Mouse (Mus musculus): Measurements from ENCODE around the gene Kif22. TPM values are rescaled to one million over a fixed set of nuclear protein-coding genes. Genes with fewer than 3 reads are reported as not detected.
A peak's percentile ranks its signal among the peaks of the same experiment; 100 is the strongest.

Kif22 gene
- polyA plus RNA-seq, 2 experiments, result 60.1 to 101 TPM

DNA sequence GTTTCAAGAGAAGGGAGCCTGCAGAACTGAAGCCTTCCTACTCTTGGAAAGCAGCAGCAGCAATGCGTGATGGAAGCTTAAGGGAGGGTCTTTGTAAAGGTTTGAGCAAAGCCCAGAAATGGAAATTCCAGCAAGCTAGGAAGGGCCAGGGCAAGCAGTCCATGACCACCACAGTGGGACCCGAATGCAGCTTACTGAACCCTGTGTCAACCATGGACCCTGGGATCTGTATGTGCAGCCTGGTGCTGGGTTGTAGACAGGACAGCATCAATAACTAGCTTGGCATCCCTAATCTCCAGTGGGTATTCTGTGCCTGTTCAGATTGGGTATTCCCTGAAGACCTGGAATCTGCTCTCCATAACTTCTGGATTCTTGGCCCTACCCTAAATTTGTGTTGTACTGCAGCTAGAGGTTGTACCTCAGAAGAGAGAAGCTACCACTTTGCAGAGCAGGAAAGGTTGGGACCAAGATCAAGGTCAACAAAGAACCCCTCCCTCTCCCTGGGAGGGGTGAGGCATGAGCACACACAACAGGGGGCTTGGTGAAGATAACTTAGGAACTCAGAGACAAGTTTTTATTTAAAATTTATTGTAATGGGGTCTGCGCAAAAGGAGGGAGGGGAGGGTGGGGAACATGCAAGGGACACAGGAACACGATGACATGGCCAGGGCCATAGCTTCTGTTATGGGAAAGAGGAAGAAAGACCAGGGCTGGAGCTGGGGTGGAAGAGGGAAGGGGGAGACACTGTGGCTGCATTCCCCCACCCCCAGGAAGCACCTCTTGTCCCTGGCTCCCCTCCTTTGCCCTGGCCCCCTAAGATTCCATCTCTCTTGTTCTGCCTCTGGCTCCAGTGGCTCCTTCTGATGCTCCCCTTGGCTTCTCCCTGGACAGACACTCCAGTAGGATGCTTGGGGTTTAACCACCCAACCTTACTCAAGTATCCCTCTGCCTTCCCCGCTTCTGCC, 20.4 kb downstream of the Kif22 start:
- 34% methylated on average over 5 of the region's 5 CpGs for WGBS (ENCODE audit: insufficient replicate concordance)

DNA sequence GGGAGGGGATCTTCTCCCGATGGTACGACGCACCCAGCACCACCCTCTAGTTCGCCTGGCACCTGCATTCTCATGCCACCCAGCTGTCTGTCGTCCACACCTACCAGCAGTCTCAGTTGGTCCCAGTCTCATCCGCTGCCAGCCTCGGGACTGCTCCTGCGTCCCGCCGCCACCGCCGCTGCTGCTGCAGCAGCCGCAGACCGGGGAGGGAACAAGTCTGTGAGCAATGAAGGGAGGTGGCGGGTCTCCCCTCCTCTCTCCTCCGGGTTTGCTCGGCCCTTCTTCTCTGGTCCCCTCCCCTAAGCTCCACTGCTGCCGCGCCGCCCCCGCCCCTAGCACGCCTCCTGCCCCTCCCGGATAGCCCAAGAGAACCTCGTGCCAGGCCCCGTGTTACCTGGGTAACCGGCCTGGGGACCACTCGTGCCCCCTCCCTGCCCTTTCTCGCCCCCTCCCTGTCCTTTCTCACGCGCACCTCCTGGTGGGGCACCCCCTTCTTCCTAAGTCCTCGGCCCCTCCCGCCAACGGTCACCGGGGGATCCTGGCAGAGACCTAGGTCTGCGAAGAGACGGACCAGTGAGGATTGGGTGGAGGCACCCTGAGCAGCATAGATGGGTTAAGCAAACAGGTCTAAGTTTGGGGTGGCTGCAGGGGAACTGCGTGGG, 21.2 kb downstream of the Kif22 start, which contains the start of the genes Gm42742 and Prrt2:
Gm42742 (minus strand) TSS at position 197 of the 662 bp plus-strand sequence.
Prrt2 (minus strand) TSS at position 311 of the 662 bp plus-strand sequence.
- ATAC-seq (ENCODE audit: insufficient read depth), result no peak
- TF ChIP-seq CTCF (IDR thresholded peaks at IDR 0.05; ENCODE audit: low read depth) (no peak), EP300 (IDR thresholded peaks at IDR 0.05; ENCODE audit: low read depth) (no peak)
- peak within 1 kb of the TSS; percentile 67 for H3K4me2 ChIP-seq (ENCODE audit: low read depth)
- no peak within 1 kb of the TSS for H3K27ac ChIP-seq
- H3K9me3 ChIP-seq (ENCODE audit: control insufficient read depth, low read length), result no peaks in the 10 kb centered on the region
- H3K4me1 ChIP-seq (replicated peaks; ENCODE audit: control insufficient read depth in 2 of 2, insufficient read depth in 2 of 2, low read length in 1 of 2), result peaks cover 24 to 29% of the 10 kb centered on the region in 2 experiments
- H3K27me3 ChIP-seq (ENCODE audit: control insufficient read depth, insufficient read depth, low read length), result no peaks in the 10 kb centered on the region
- peaks cover 27% of the 10 kb centered on the region for H3K36me3 ChIP-seq (replicated peaks; ENCODE audit: control insufficient read depth, insufficient read depth, low read depth)
- DNase-seq (ENCODE audit: low read depth in 3 of 3, low spot score in 3 of 3), result no peak
- 2% methylated on average over 36 of the region's 37 CpGs for WGBS (ENCODE audit: insufficient replicate concordance)
- H3K4me3 ChIP-seq (ENCODE audit: insufficient read depth in 1 of 2, low read depth in 2 of 2, low read length in 2 of 2), result peak within 1 kb of the TSS; percentile 13 to 36
- H3K9ac ChIP-seq (replicated peaks), result peak within 1 kb of the TSS; percentile 48

More for the DNA sequence above, 20.4 kb downstream of the Kif22 start:
- H3K36me3 ChIP-seq (replicated peaks; ENCODE audit: control insufficient read depth, insufficient read depth, low read depth), result peaks cover 27% of the 10 kb centered on the region
- no peak for ATAC-seq (ENCODE audit: insufficient read depth)
- DNase-seq (ENCODE audit: low read depth in 3 of 3, low spot score in 3 of 3), result no peak
- H3K27me3 ChIP-seq (ENCODE audit: control insufficient read depth, insufficient read depth, low read length), result no peaks in the 10 kb centered on the region
- peak overlapping the region; percentile 13 to 36 for H3K4me3 ChIP-seq (ENCODE audit: insufficient read depth in 1 of 2, low read depth in 2 of 2, low read length in 2 of 2)
- no peaks in the 10 kb centered on the region for H3K9me3 ChIP-seq (ENCODE audit: control insufficient read depth, low read length)
- H3K27ac ChIP-seq, result no peak overlapping the region
- TF ChIP-seq EP300 (IDR thresholded peaks at IDR 0.05; ENCODE audit: low read depth), result no peak; the same call in 1 of the 2 replicates
- TF ChIP-seq CTCF (IDR thresholded peaks at IDR 0.05; ENCODE audit: low read depth), result no peak
- peaks cover 24 to 29% of the 10 kb centered on the region in 2 experiments for H3K4me1 ChIP-seq (replicated peaks; ENCODE audit: control insufficient read depth in 2 of 2, insufficient read depth in 2 of 2, low read length in 1 of 2)
- H3K9ac ChIP-seq (replicated peaks), result peak overlapping the region; percentile 48
- peak overlapping the region; percentile 67 for H3K4me2 ChIP-seq (ENCODE audit: low read depth)

- H3K9me3 ChIP-seq (ENCODE audit: control insufficient read depth, low read length), result no peaks in the 10 kb centered on the region
- WGBS (ENCODE audit: insufficient replicate concordance), result 61% methylated on average over 5 of the region's 5 CpGs
- DNase-seq (ENCODE audit: low read depth in 3 of 3, low spot score in 3 of 3) (no peak), ATAC-seq (ENCODE audit: insufficient read depth) (no peak)
- peak overlapping the region; percentile 67 for H3K4me2 ChIP-seq (ENCODE audit: low read depth)
- TF ChIP-seq CTCF (IDR thresholded peaks at IDR 0.05; ENCODE audit: low read depth) (no peak), EP300 (IDR thresholded peaks at IDR 0.05; ENCODE audit: low read depth) (no peak)
- peaks cover 24 to 35% of the 10 kb centered on the region in 2 experiments for H3K4me1 ChIP-seq (replicated peaks; ENCODE audit: control insufficient read depth in 2 of 2, insufficient read depth in 2 of 2, low read length in 1 of 2)
- peak overlapping the region; percentile 7 to 36; a peak in 2 of 4 replicates for H3K4me3 ChIP-seq (ENCODE audit: insufficient read depth in 1 of 2, low read depth in 2 of 2, low read length in 2 of 2)
- H3K9ac ChIP-seq (replicated peaks), result no peak overlapping the region
- H3K36me3 ChIP-seq (replicated peaks; ENCODE audit: control insufficient read depth, insufficient read depth, low read depth), result peaks cover 27% of the 10 kb centered on the region
- no peak overlapping the region for H3K27ac ChIP-seq
- no peaks in the 10 kb centered on the region for H3K27me3 ChIP-seq (ENCODE audit: control insufficient read depth, insufficient read depth, low read length)
Measured at GRCm38 (mm10) chr7:127020491-127020890, 21.8 kb downstream of the Kif22 start.

DNA sequence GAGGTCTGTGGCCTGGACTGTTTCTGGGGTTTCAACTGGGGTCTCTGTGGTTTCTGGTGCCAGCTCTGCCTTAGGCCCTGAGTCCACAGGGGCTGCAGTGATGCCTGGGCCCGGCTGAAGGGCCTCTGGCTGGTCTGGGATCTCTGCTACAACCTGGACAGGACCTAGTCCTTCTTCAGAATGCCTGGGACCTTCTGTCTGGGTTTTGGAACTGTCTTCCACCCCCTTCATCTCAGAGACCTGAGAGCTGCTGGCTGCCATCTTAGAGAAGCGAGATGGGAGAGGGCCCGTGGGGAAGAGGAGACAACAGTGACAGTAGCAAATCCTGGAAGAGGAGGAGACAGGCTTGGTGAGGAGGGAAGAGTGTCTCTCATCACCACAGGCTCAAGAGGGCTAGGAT, 22.2 kb downstream of the Kif22 start:
- 67% methylated on average over 3 of the region's 3 CpGs for WGBS (ENCODE audit: insufficient replicate concordance)
- Histone ChIP-seq H3K4me1 (replicated peaks; ENCODE audit: control insufficient read depth in 2 of 2, insufficient read depth in 2 of 2, low read length in 1 of 2) (peaks cover 24 to 36% of the 10 kb centered on the region in 2 experiments), H3K9ac (replicated peaks) (no peak overlapping the region), H3K4me3 (ENCODE audit: insufficient read depth in 1 of 2, low read depth in 2 of 2, low read length in 2 of 2) (no peak overlapping the region), H3K4me2 (ENCODE audit: low read depth) (no peak overlapping the region), H3K27me3 (ENCODE audit: control insufficient read depth, insufficient read depth, low read length) (no peaks in the 10 kb centered on the region), H3K36me3 (replicated peaks; ENCODE audit: control insufficient read depth, insufficient read depth, low read depth) (peaks cover 29% of the 10 kb centered on the region), H3K27ac (no peak overlapping the region), H3K9me3 (ENCODE audit: control insufficient read depth, low read length) (no peaks in the 10 kb centered on the region)
- TF ChIP-seq EP300 (IDR thresholded peaks at IDR 0.05; ENCODE audit: low read depth) (no peak), CTCF (IDR thresholded peaks at IDR 0.05; ENCODE audit: low read depth) (no peak)
- DNase-seq (ENCODE audit: low read depth in 3 of 3, low spot score in 3 of 3) (no peak), ATAC-seq (ENCODE audit: insufficient read depth) (no peak)

Data from liver, embryonic 14.5 days (tissue).